Mouse (Mus musculus) cerebellum, adult 2 months (tissue): ENCODE results near the gene Haao.

Experiments
- CTCF ChIP-seq: fragments of 200-500 bp; IDR thresholded peaks from 2 replicates; pipeline ENCODE4 v1.5.1; 2011; ENCODE audit warnings: low read depth, mild to moderate bottlenecking, control low read depth, low read length, moderate library complexity, borderline replicate concordance; ENCODE audit not compliant: insufficient read depth
- POLR2A ChIP-seq: fragments of 200-500 bp; IDR thresholded peaks from 2 replicates; pipeline ENCODE4 v1.6.1; 2011; ENCODE audit warnings: low read length, control low read depth, borderline replicate concordance; ENCODE audit not compliant: insufficient read depth

- TF ChIP-seq CTCF (no peak), POLR2A (no peak)
Measured at GRCm38 (mm10) chr17:83790158-83790557, 57.6 kb downstream of the Haao start.
